Mouse (Mus musculus) heart, embryonic 15.5 days (tissue): Measurements from ENCODE around the gene Trim21. TPM values are rescaled to one million over a fixed set of nuclear protein-coding genes. Genes with fewer than 3 reads are reported as not detected.

Experiments
- polyA plus RNA-seq: library from polyadenylated mRNA; unstranded; fragments of >200 nt; fragmentation: Nextera tagmentation; extraction: Ambion mirVana; gene quantifications from 2 replicates; pipeline ENCODE4 v1.2.1, GENCODE M21; 2015

The Trim21 gene
- polyA plus RNA-seq, 1 experiment from 2014 or later: 0.68 TPM

Other genes starting within 250 kb of the Trim21 start
- 99.0 and 126 TPM in 2 replicates for gene Rrm1, start 123.8 kb downstream of the Trim21 start, polyA plus RNA-seq
- 0.29 and 0.30 TPM in 2 replicates for gene Olfr543, start 83.8 kb downstream of the Trim21 start, polyA plus RNA-seq
- gene Olfr544, start 77.2 kb downstream of the Trim21 start, polyA plus RNA-seq: 0.05 TPM in 2 replicates
- gene Olfr545, start 65.9 kb downstream of the Trim21 start, polyA plus RNA-seq: 0.04 TPM in 1 of 2 replicates, not detected in the other
- not detected in 2 replicates for gene Olfr547, start 30.7 kb downstream of the Trim21 start, polyA plus RNA-seq
- gene Olfr548-ps1, start 24.6 kb downstream of the Trim21 start, polyA plus RNA-seq: not detected in 2 replicates
- gene Olfr549, start 15.6 kb downstream of the Trim21 start, polyA plus RNA-seq: not detected in 2 replicates
- gene Olfr550, start 6.0 kb upstream of the Trim21 start, polyA plus RNA-seq: not detected in 2 replicates
- not detected in 2 replicates for gene Olfr551, start 26.4 kb upstream of the Trim21 start, polyA plus RNA-seq
- not detected in 2 replicates for gene Olfr552, start 32.3 kb upstream of the Trim21 start, polyA plus RNA-seq
- not detected in 2 replicates for gene Olfr553, start 52.7 kb upstream of the Trim21 start, polyA plus RNA-seq
- gene Olfr554, start 72.9 kb upstream of the Trim21 start, polyA plus RNA-seq: not detected in 2 replicates
- not detected in 2 replicates for gene Olfr555, start 93.3 kb upstream of the Trim21 start, polyA plus RNA-seq
- gene Olfr556, start 99.4 kb upstream of the Trim21 start, polyA plus RNA-seq: not detected in 2 replicates
- gene Trim68, start 121.8 kb upstream of the Trim21 start, polyA plus RNA-seq: 11.3 and 13.6 TPM in 2 replicates
- gene Olfr557, start 130.4 kb upstream of the Trim21 start, polyA plus RNA-seq: not detected in 2 replicates
- 0.51 and 0.74 TPM in 2 replicates for gene Olfr558, start 136.7 kb upstream of the Trim21 start, polyA plus RNA-seq
- not detected in 2 replicates for gene Olfr33, start 153.6 kb upstream of the Trim21 start, polyA plus RNA-seq
- gene Olfr559, start 162.0 kb upstream of the Trim21 start, polyA plus RNA-seq: not detected in 2 replicates
- not detected in 2 replicates for gene Olfr560, start 193.9 kb upstream of the Trim21 start, polyA plus RNA-seq
- gene Olfr78, start 194.0 kb upstream of the Trim21 start, polyA plus RNA-seq: 0.15 and 0.33 TPM in 2 replicates
- gene Olfr561, start 205.7 kb upstream of the Trim21 start, polyA plus RNA-seq: not detected in 2 replicates
- gene Olfr564, start 238.0 kb upstream of the Trim21 start, polyA plus RNA-seq: not detected in 2 replicates